Mouse (Mus musculus): ENCODE data around the gene Jph3. TPM values are rescaled to one million over a fixed set of nuclear protein-coding genes. Genes with fewer than 3 reads are reported as not detected.

The Jph3 gene
- total RNA-seq, 2 experiments from 2014 or later = 1.1 to 1.8 TPM

- no peak for DNase-seq
These were observed 102.6 kb downstream of the Jph3 start for GRCm38 (mm10) chr8:121832061-121832460.

- DNase-seq = peak; percentile 71 to 78
These were observed 103.1 kb downstream of the Jph3 start for GRCm38 (mm10) chr8:121832503-121832902.

- peak; percentile 66 to 75 for DNase-seq
These were observed 111.8 kb downstream of the Jph3 start for GRCm38 (mm10) chr8:121841242-121841641.

- no peak for DNase-seq
These were observed 112.9 kb downstream of the Jph3 start for GRCm38 (mm10) chr8:121842064-121842955.

GRCm38 (mm10) chr8:121843184-121843733 is 113.8 kb downstream of the Jph3 start:
- no peak for DNase-seq

Other genes with a start within 250 kb of the Jph3 start
- gene 1700018B08Rik, start 185.3 kb upstream of the Jph3 start, total RNA-seq (2021) = not detected
- gene Fbxo31, start 150.8 kb upstream of the Jph3 start, total RNA-seq (2021) = 10 to 100 TPM; 45.4 to 54.8 TPM
- 100 to 1,000 TPM; 179 to 206 TPM for gene Map1lc3b, start 139.3 kb upstream of the Jph3 start, total RNA-seq (2021)
- 10 to 100 TPM; 43.4 to 53.4 TPM for gene Zcchc14, start 76.7 kb upstream of the Jph3 start, total RNA-seq (2021)
- gene Klhdc4, start 99.9 kb downstream of the Jph3 start, total RNA-seq (2021) = 10 to 100 TPM; 22.7 to 23.1 TPM
- gene Slc7a5, start 178.1 kb downstream of the Jph3 start, total RNA-seq (2021) = 10 to 100 TPM; 41.6 to 64.0 TPM
- gene Car5a, start 215.3 kb downstream of the Jph3 start, total RNA-seq (2021) = not detected
- 10 to 100 TPM; 25.4 to 37.4 TPM for gene Banp, start 220.1 kb downstream of the Jph3 start, total RNA-seq (2021)